Mouse (Mus musculus) embryonic facial prominence, embryonic 14.5 days (tissue): ENCODE results near the gene Epha2. TPM values are rescaled to one million over a fixed set of nuclear protein-coding genes. Genes with fewer than 3 reads are reported as not detected.
A peak's percentile ranks its signal among the peaks of the same experiment; 100 is the strongest.

ENCODE experiments used
- ATAC-seq: fragments of 200-750 bp; cut with Nextera tagmentation; 2 replicates; pipeline ENCODE4 v1.8.0; 2017; ENCODE audit warnings: low read depth, moderate number of reproducible peaks, moderate TSS enrichment
- DNase-seq: peaks from one replicate; pipeline ENCODE4 v3.0.0-alpha.2; 2015; ENCODE audit warnings: low spot score
- H3K27ac ChIP-seq: fragments of 300-500 bp; sonication (generic); replicated peaks from 2 replicates; pipeline ENCODE4 v1.5.1; 2014; ENCODE audit warnings: low read depth, mild to moderate bottlenecking, low read length, moderate library complexity
- H3K27me3 ChIP-seq: fragments of 300-500 bp; sonication (generic); replicated peaks from 2 replicates; pipeline ENCODE4 v1.6.1; 2014; ENCODE audit warnings: low read length; ENCODE audit not compliant: control insufficient read depth, insufficient read depth
- H3K36me3 ChIP-seq: fragments of 300-500 bp; sonication (generic); 2 replicates; pipeline ENCODE4 v1.6.1; 2014; ENCODE audit warnings: low read length, mixed read lengths; ENCODE audit not compliant: control insufficient read depth, insufficient read depth
- H3K4me1 ChIP-seq: fragments of 300-500 bp; sonication (generic); 2 replicates; pipeline ENCODE4 v1.6.1; 2014; ENCODE audit warnings: antibody characterized with exemption, low read length; ENCODE audit not compliant: control insufficient read depth, insufficient read depth
- H3K4me2 ChIP-seq: fragments of 300-500 bp; sonication (generic); 2 replicates; pipeline ENCODE4 v1.6.1; 2014; ENCODE audit warnings: low read depth, mild to moderate bottlenecking, low read length, moderate library complexity, mixed read lengths
- H3K4me3 ChIP-seq: fragments of 300-500 bp; sonication (generic); 2 replicates; pipeline ENCODE4 v1.5.1; 2014; ENCODE audit warnings: low read depth, mild to moderate bottlenecking, low read length
- H3K9ac ChIP-seq: fragments of 300-500 bp; sonication (generic); 2 replicates; pipeline ENCODE4 v1.6.1; 2014; ENCODE audit warnings: low read depth, mild to moderate bottlenecking, low read length, moderate library complexity, mixed read lengths
- H3K9me3 ChIP-seq: fragments of 300-500 bp; sonication (generic); 2 replicates; pipeline ENCODE4 v1.6.1; 2016; ENCODE audit warnings: low read length; ENCODE audit not compliant: control insufficient read depth
- WGBS: fragments of 180-500 bp; shearing (Covaris S2); extraction: QIAGEN DNeasy Blood & Tissue Kit; methylation state at CpG from one replicate; pipeline ENCODE4 v1.1.7; 2014; 5-methylcytosine and 5-hydroxymethylcytosine counted together
- microRNA-seq: library from miRNA; unstranded; fragments of <30 nt; microRNA quantifications from one replicate; pipeline ENCODE4, GENCODE M21; 2016; ENCODE audit warnings: borderline number of aligned reads
- polyA plus RNA-seq: library from polyadenylated mRNA; unstranded; fragments of >200 nt; fragmentation: Nextera tagmentation; extraction: Ambion mirVana; gene quantifications from 2 replicates; pipeline ENCODE4 v1.2.1, GENCODE M21; 2014

Epha2 gene
- polyA plus RNA-seq, 1 experiment from 2014 or later: 4.2 TPM

GRCm38 (mm10) chr4:141362937-141363548 is 62.0 kb downstream of the Epha2 start:
- no peaks in the 10 kb centered on the region for H3K4me1 ChIP-seq
- no peak overlapping the region for H3K9ac ChIP-seq
- WGBS: 26% methylated on average over 11 of the region's 11 CpGs
- H3K36me3 ChIP-seq: no peaks in the 10 kb centered on the region
- H3K4me3 ChIP-seq: no peak overlapping the region
- no peak overlapping the region for H3K4me2 ChIP-seq
- H3K9me3 ChIP-seq: no peaks in the 10 kb centered on the region
- ATAC-seq: no peak
- H3K27me3 ChIP-seq: peaks cover 29% of the 10 kb centered on the region
- peak; percentile 89 for DNase-seq
- no peak overlapping the region for H3K27ac ChIP-seq

DNA sequence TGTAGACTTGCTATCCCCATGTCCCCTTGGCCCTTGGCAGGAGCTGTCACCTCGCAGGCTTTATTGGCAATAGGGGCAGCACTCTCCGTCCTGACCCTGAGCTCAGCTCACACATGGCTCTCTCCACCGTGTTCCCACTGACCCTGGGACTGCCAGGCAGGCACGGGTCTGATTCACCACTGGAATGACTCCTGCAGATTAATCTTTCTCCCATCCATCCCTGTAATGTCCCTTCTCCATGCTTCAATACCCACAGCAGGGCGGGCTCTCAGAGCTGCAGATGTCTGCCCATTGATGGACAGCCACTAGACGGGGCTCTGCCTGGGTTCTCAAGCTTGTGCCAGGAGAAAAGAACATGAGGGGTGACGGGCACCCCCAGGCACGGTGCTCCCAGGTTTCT is 64.1 kb downstream of the Epha2 start:
- Histone ChIP-seq H3K27ac (no peak overlapping the region), H3K4me1 (no peaks in the 10 kb centered on the region), H3K4me2 (no peak overlapping the region), H3K27me3 (peaks cover 40% of the 10 kb centered on the region), H3K9ac (no peak overlapping the region), H3K4me3 (no peak overlapping the region), H3K9me3 (no peaks in the 10 kb centered on the region), H3K36me3 (no peaks in the 10 kb centered on the region)
- ATAC-seq (no peak), DNase-seq (no peak)
- WGBS: 64% methylated on average over 8 of the region's 8 CpGs

GRCm38 (mm10) chr4:141365876-141366275 is 64.8 kb downstream of the Epha2 start:
- no peaks in the 10 kb centered on the region for H3K9me3 ChIP-seq
- peaks cover 40% of the 10 kb centered on the region for H3K27me3 ChIP-seq
- DNase-seq: no peak
- ATAC-seq: no peak
- H3K4me2 ChIP-seq: no peak overlapping the region
- no peak overlapping the region for H3K4me3 ChIP-seq
- WGBS: 59% methylated on average over 6 of the region's 7 CpGs
- no peaks in the 10 kb centered on the region for H3K36me3 ChIP-seq
- H3K27ac ChIP-seq: no peak overlapping the region
- H3K4me1 ChIP-seq: no peaks in the 10 kb centered on the region
- H3K9ac ChIP-seq: no peak overlapping the region

- WGBS: 3% methylated on average over 28 of the region's 71 CpGs
- peak; percentile 50 for ATAC-seq
- Histone ChIP-seq H3K27ac (no peak within 1 kb of the TSS), H3K27me3 (peaks cover 40% of the 10 kb centered on the region), H3K36me3 (no peaks in the 10 kb centered on the region), H3K4me3 (peak within 1 kb of the TSS; percentile 57), H3K9ac (peak within 1 kb of the TSS; percentile 72), H3K4me2 (peak within 1 kb of the TSS; percentile 99), H3K4me1 (no peaks in the 10 kb centered on the region), H3K9me3 (no peaks in the 10 kb centered on the region)
- peak; percentile 39 for DNase-seq
Observed at GRCm38 (mm10) chr4:141367997-141368791, 67.2 kb downstream of the Epha2 start, which contains the start of gene Fam131c. Gene Fam131c (plus strand): TSS chr4:141368220.

DNA sequence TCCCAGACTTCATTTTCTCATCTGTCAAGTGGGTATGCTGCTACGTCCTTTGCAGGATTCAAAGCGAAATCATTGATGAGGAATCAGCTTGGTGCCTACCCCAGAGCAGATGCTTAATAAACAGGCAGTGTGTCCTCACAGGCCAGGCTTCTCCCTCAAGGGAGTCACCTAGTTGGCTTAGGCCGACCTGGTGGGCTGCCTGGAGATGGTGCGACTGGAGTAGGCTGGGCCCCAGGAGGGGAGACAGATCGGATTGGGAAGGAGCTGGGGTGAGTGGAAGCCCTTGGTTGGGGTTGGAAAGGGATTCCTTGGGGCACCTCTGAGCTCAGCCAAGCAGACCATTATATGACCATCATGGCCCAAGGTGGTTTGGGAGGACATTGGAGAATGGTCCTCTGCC is 71.4 kb downstream of the Epha2 start:
- H3K4me1 ChIP-seq: no peaks in the 10 kb centered on the region
- ATAC-seq (no peak), DNase-seq (no peak)
- 86% methylated on average over 5 of the region's 5 CpGs for WGBS
- H3K9ac ChIP-seq: no peak overlapping the region
- H3K9me3 ChIP-seq: no peaks in the 10 kb centered on the region
- H3K4me2 ChIP-seq: no peak overlapping the region
- no peak overlapping the region for H3K4me3 ChIP-seq
- H3K27me3 ChIP-seq: peaks cover 16% of the 10 kb centered on the region
- no peaks in the 10 kb centered on the region for H3K36me3 ChIP-seq
- no peak overlapping the region for H3K27ac ChIP-seq

Small RNA genes within 50 kb of the gene (microRNA-seq; reads per million reads assigned to microRNA genes)
- gene Gm25690: not detected

Other genes starting within 250 kb of the Epha2 start
- 5.1 and 6.2 TPM in 2 replicates for gene Crocc, start 240.7 kb upstream of the Epha2 start, polyA plus RNA-seq
- 66.5 and 78.8 TPM in 2 replicates for gene Necap2, start 222.9 kb upstream of the Epha2 start, polyA plus RNA-seq
- gene Spata21, start 212.9 kb upstream of the Epha2 start, polyA plus RNA-seq: 0.33 TPM in 1 of 2 replicates, not detected in the other
- gene Szrd1, start 161.5 kb upstream of the Epha2 start, polyA plus RNA-seq: 38.7 and 40.2 TPM in 2 replicates
- 22.7 and 24.9 TPM in 2 replicates for gene Fbxo42, start 153.3 kb upstream of the Epha2 start, polyA plus RNA-seq
- 5.1 and 5.2 TPM in 2 replicates for gene Rsg1, start 87.3 kb upstream of the Epha2 start, polyA plus RNA-seq
- 17.4 and 17.7 TPM in 2 replicates for gene Arhgef19, start 61.7 kb upstream of the Epha2 start, polyA plus RNA-seq
- 2.2 and 2.9 TPM in 2 replicates for gene Fam131c, start 67.0 kb downstream of the Epha2 start, polyA plus RNA-seq
- 1.2 and 1.3 TPM in 2 replicates for gene Clcnka, start 97.5 kb downstream of the Epha2 start, polyA plus RNA-seq
- not detected in 2 replicates for gene Clcnkb, start 114.8 kb downstream of the Epha2 start, polyA plus RNA-seq
- 3.4 and 8.8 TPM in 2 replicates for gene Hspb7, start 119.5 kb downstream of the Epha2 start, polyA plus RNA-seq
- not detected in 2 replicates for gene Srarp, start 134.9 kb downstream of the Epha2 start, polyA plus RNA-seq
- 22.0 and 28.7 TPM in 2 replicates for gene Zbtb17, start 143.4 kb downstream of the Epha2 start, polyA plus RNA-seq
- gene Spen, start 237.4 kb downstream of the Epha2 start, polyA plus RNA-seq: 9.4 and 12.5 TPM in 2 replicates